ENCODE assay signal across 8 mouse cellular contexts in genomic region chr16:77536746-77537145, GRCm38 (mm10).
DNase-seq lines count a peak whose midpoint lies in the region; ATAC-seq and TF ChIP-seq lines count a peak whose summit lies in the region.

No protein-coding gene starts in this region.

- ATAC-seq in stomach, embryonic 14.5 days (ENCODE audit: insufficient number of reproducible peaks, insufficient read depth, low FRiP score, low read depth): no peak
- no peak for ATAC-seq in stomach, postnatal 0 days (ENCODE audit: low FRiP score, low TSS enrichment)
- ATAC-seq in hindbrain, embryonic 13.5 days (ENCODE audit: low FRiP score): peak; percentile 94
- no peak for ATAC-seq in erythroid progenitor cell, adult 5-6 weeks (replicated peaks; ENCODE audit: low FRiP score, poor library complexity, severe bottlenecking)

- no peak for TF ChIP-seq EP300 in stomach, postnatal 0 days (optimal IDR thresholded peaks at IDR 0.05)

- H3K4me1 ChIP-seq in stomach, embryonic 14.5 days (ENCODE audit: control insufficient read depth, insufficient read depth, low read length): no peaks in the 10 kb centered on the region
- no peaks in the 10 kb centered on the region for H3K4me1 ChIP-seq in stomach, postnatal 0 days (replicated peaks; ENCODE audit: control insufficient read depth, insufficient read depth)
- H3K4me1 ChIP-seq in hindbrain, embryonic 13.5 days (replicated peaks): peaks cover 26% of the 10 kb centered on the region
- H3K4me1 ChIP-seq in midbrain, embryonic 10.5 days: peaks cover 9% of the 10 kb centered on the region; the same call in 1 of the 2 replicates

- DNase-seq in stomach, postnatal 0 days (ENCODE audit: low spot score): no peak
- peak; percentile 15 for DNase-seq in midbrain, embryonic 10.5 days (ENCODE audit: low spot score)
- no peak for DNase-seq in heart, adult 11 months
- no peak for DNase-seq in adrenal gland, adult 8-10 months
- DNase-seq in urinary bladder, postnatal 36 days (ENCODE audit: low spot score in 2 of 2): no peak

- 65% methylated on average over 10 of the region's 10 CpGs for WGBS in stomach, embryonic 14.5 days
- 67% methylated on average over 10 of the region's 10 CpGs for WGBS in stomach, postnatal 0 days
- 12% methylated on average over 10 of the region's 10 CpGs for WGBS in hindbrain, embryonic 13.5 days
- 86% methylated on average over 10 of the region's 10 CpGs for WGBS in midbrain, embryonic 10.5 days

- no peak overlapping the region for H3K4me3 ChIP-seq in stomach, embryonic 14.5 days (ENCODE audit: low read depth, low read length)
- H3K4me3 ChIP-seq in stomach, postnatal 0 days (ENCODE audit: low read depth, low read length): no peak overlapping the region
- H3K4me3 ChIP-seq in hindbrain, embryonic 13.5 days: peak overlapping the region; percentile 29
- no peak overlapping the region for H3K4me3 ChIP-seq in midbrain, embryonic 10.5 days

- no peak for TF ChIP-seq CTCF in stomach, postnatal 0 days (IDR thresholded peaks at IDR 0.05; ENCODE audit: low read depth)

- H3K36me3 ChIP-seq in stomach, embryonic 14.5 days (ENCODE audit: control insufficient read depth, insufficient read depth, low read length): no peaks in the 10 kb centered on the region
- no peaks in the 10 kb centered on the region for H3K36me3 ChIP-seq in stomach, postnatal 0 days (ENCODE audit: control insufficient read depth, insufficient read depth, low read length)
- no peaks in the 10 kb centered on the region for H3K36me3 ChIP-seq in hindbrain, embryonic 13.5 days
- no peaks in the 10 kb centered on the region for H3K36me3 ChIP-seq in midbrain, embryonic 10.5 days

- no peaks in the 10 kb centered on the region for H3K9me3 ChIP-seq in stomach, embryonic 14.5 days (ENCODE audit: control insufficient read depth, low read depth, low read length)
- no peaks in the 10 kb centered on the region for H3K9me3 ChIP-seq in stomach, postnatal 0 days (ENCODE audit: control insufficient read depth, low read length)
- H3K9me3 ChIP-seq in hindbrain, embryonic 13.5 days: no peaks in the 10 kb centered on the region
- no peaks in the 10 kb centered on the region for H3K9me3 ChIP-seq in midbrain, embryonic 10.5 days (replicated peaks)

- H3K27me3 ChIP-seq in stomach, embryonic 14.5 days (ENCODE audit: control insufficient read depth, insufficient read depth, low read length): no peaks in the 10 kb centered on the region
- no peaks in the 10 kb centered on the region for H3K27me3 ChIP-seq in stomach, postnatal 0 days (ENCODE audit: control insufficient read depth, insufficient read depth, low read length)
- no peaks in the 10 kb centered on the region for H3K27me3 ChIP-seq in hindbrain, embryonic 13.5 days
- H3K27me3 ChIP-seq in midbrain, embryonic 10.5 days (ENCODE audit: low read depth, poor library complexity, severe bottlenecking): no peaks in the 10 kb centered on the region

- no peak overlapping the region for H3K9ac ChIP-seq in stomach, embryonic 14.5 days (replicated peaks; ENCODE audit: low read depth, low read length)
- H3K9ac ChIP-seq in stomach, postnatal 0 days (ENCODE audit: low read length): no peak overlapping the region
- peak overlapping the region; percentile 70 for H3K9ac ChIP-seq in hindbrain, embryonic 13.5 days

- H3K27ac ChIP-seq in stomach, embryonic 14.5 days (ENCODE audit: low read length): 0 out of 2 replicates have a peak overlapping the region, but pooled peaks have one; percentile 10
- no peak overlapping the region for H3K27ac ChIP-seq in stomach, postnatal 0 days (replicated peaks)
- H3K27ac ChIP-seq in hindbrain, embryonic 13.5 days: peak overlapping the region; percentile 97
- H3K27ac ChIP-seq in midbrain, embryonic 10.5 days (replicated peaks): peak overlapping the region; percentile 66; the same call in 1 of the 2 replicates

- no peak overlapping the region for H3K4me2 ChIP-seq in stomach, embryonic 14.5 days (replicated peaks; ENCODE audit: low read depth, low read length)
- H3K4me2 ChIP-seq in stomach, postnatal 0 days (replicated peaks; ENCODE audit: low read depth): no peak overlapping the region; the same call in 1 of the 2 replicates
- H3K4me2 ChIP-seq in hindbrain, embryonic 13.5 days: peak overlapping the region; percentile 54
